Mouse (Mus musculus) CH12.LX (cell line): ENCODE measurements around the gene Pcsk1n.

Source experiments
- CTCF ChIP-seq, 2 experiments: IDR thresholded peaks in 1 of 2; conservative IDR thresholded peaks in 1 of 2; 2 replicates each; pipeline ENCODE4 v1.5.1; 2011 to 2012; ENCODE audit warnings: low read depth in 2 of 2, low read length in 2 of 2, improper control_type of control experiment in 1 of 2, inconsistent platforms in 1 of 2, mild to moderate bottlenecking in 1 of 2, moderate library complexity in 1 of 2
- E2F4 ChIP-seq: IDR thresholded peaks from 2 replicates; pipeline ENCODE4 v1.6.1; 2011; ENCODE audit warnings: low read depth, low read length, improper control_type of control experiment; ENCODE audit not compliant: insufficient replicate concordance
- ELF1 ChIP-seq: IDR thresholded peaks from 2 replicates; pipeline ENCODE4 v1.6.1; 2014; ENCODE audit warnings: low read depth, mild to moderate bottlenecking, inconsistent platforms, low read length, improper control_type of control experiment
- EP300 ChIP-seq: IDR thresholded peaks from 2 replicates; pipeline ENCODE4 v1.6.1; 2011; ENCODE audit warnings: low read length, improper control_type of control experiment
- IRF4 ChIP-seq: IDR thresholded peaks from 2 replicates; pipeline ENCODE4 v1.6.1; 2014; ENCODE audit warnings: low read depth, mild to moderate bottlenecking, inconsistent platforms, low read length, improper control_type of control experiment
- MAFK ChIP-seq: IDR thresholded peaks from 2 replicates; pipeline ENCODE4 v1.6.1; 2011; ENCODE audit warnings: low read length, improper control_type of control experiment; ENCODE audit not compliant: insufficient replicate concordance
- POLR2A ChIP-seq: IDR thresholded peaks from 2 replicates; pipeline ENCODE4 v1.6.1; 2011; ENCODE audit warnings: low read depth, mild to moderate bottlenecking, improper control_type of control experiment, low read length
- POLR2AphosphoS2 ChIP-seq: IDR thresholded peaks from 2 replicates; pipeline ENCODE4 v1.6.1; 2011; ENCODE audit warnings: low read depth, low read length, improper control_type of control experiment
- TCF12 ChIP-seq: IDR thresholded peaks from 2 replicates; pipeline ENCODE4 v1.6.1; 2014; ENCODE audit warnings: low read depth, mild to moderate bottlenecking, inconsistent platforms, low read length, improper control_type of control experiment
- UBTF ChIP-seq: IDR thresholded peaks from 2 replicates; pipeline ENCODE4 v1.6.1; 2012; ENCODE audit warnings: low read depth, mild to moderate bottlenecking, inconsistent platforms, low read length, improper control_type of control experiment, moderate library complexity
- ZKSCAN1 ChIP-seq: IDR thresholded peaks from 2 replicates; pipeline ENCODE4 v1.6.1; 2012; ENCODE audit warnings: low read depth, inconsistent platforms, low read length, improper control_type of control experiment, borderline replicate concordance
- ZNF384 ChIP-seq: IDR thresholded peaks from 2 replicates; pipeline ENCODE4 v1.6.1; 2012; ENCODE audit warnings: low read depth, low read length, improper control_type of control experiment, inconsistent platforms

- TF ChIP-seq ZKSCAN1 (no peak), POLR2A (no peak), CTCF (conservative IDR thresholded peaks at IDR 0.05 in 1 of 2, IDR thresholded peaks at IDR 0.05 in 1 of 2; ENCODE audit: low read depth in 2 of 2, low read length in 2 of 2) (no peak), E2F4 (no peak), POLR2AphosphoS2 (no peak), IRF4 (no peak), MAFK (no peak), TCF12 (no peak), EP300 (no peak), ZNF384 (no peak), ELF1 (no peak), UBTF (no peak)
These were observed 39.2 kb downstream of the Pcsk1n start for GRCm38 (mm10) chrX:7958868-7959267.
